Mouse (Mus musculus): ENCODE results near the gene Hoxb3. TPM values are rescaled to one million over a fixed set of nuclear protein-coding genes. Genes with fewer than 3 reads are reported as not detected.

Hoxb3 gene
- polyA plus RNA-seq, 1 experiment from 2014 or later, result 4.2 TPM

- Histone ChIP-seq H3K4me2 (ENCODE audit: low read length) (peak overlapping the region; percentile 96), H3K4me1 (replicated peaks; ENCODE audit: insufficient read depth, low read length) (peaks cover 29% of the 10 kb centered on the region), H3K27ac (peak overlapping the region; percentile 92), H3K9ac (ENCODE audit: low read depth, low read length) (peak overlapping the region; percentile 98), H3K36me3 (ENCODE audit: insufficient read depth, low read length) (0 out of 2 replicates have a peak, but pooled peaks cover 5% of the 10 kb centered on the region), H3K4me3 (replicated peaks; ENCODE audit: low read depth, low read length) (peak overlapping the region; percentile 83), H3K27me3 (ENCODE audit: insufficient read depth, low read length) (no peaks in the 10 kb centered on the region), H3K9me3 (replicated peaks; ENCODE audit: low read length) (no peaks in the 10 kb centered on the region)
- no peak for ATAC-seq (replicated peaks; ENCODE audit: low FRiP score, low read depth)
- TF ChIP-seq CTCF (IDR thresholded peaks at IDR 0.05; ENCODE audit: low read depth), result no peak
- DNase-seq (ENCODE audit: low spot score), result no peak
- 9% methylated on average over 15 of the region's 15 CpGs for WGBS
These were observed 21.3 kb upstream of the Hoxb3 start for GRCm38 (mm10) chr11:96301837-96302236.

GRCm38 (mm10) chr11:96302381-96303150 is 20.6 kb upstream of the Hoxb3 start:
- Histone ChIP-seq H3K9ac (ENCODE audit: low read depth, low read length) (peak overlapping the region; percentile 98), H3K9me3 (replicated peaks; ENCODE audit: low read length) (no peaks in the 10 kb centered on the region), H3K27me3 (ENCODE audit: insufficient read depth, low read length) (no peaks in the 10 kb centered on the region), H3K4me3 (replicated peaks; ENCODE audit: low read depth, low read length) (peak overlapping the region; percentile 83), H3K27ac (peak overlapping the region; percentile 92), H3K4me1 (replicated peaks; ENCODE audit: insufficient read depth, low read length) (peaks cover 24% of the 10 kb centered on the region), H3K36me3 (ENCODE audit: insufficient read depth, low read length) (0 out of 2 replicates have a peak, but pooled peaks cover 5% of the 10 kb centered on the region), H3K4me2 (ENCODE audit: low read length) (peak overlapping the region; percentile 96)
- no peak for TF ChIP-seq CTCF (IDR thresholded peaks at IDR 0.05; ENCODE audit: low read depth)
- ATAC-seq (replicated peaks; ENCODE audit: low FRiP score, low read depth) (no peak), DNase-seq (ENCODE audit: low spot score) (no peak)
- WGBS, result 28% methylated on average over 23 of the region's 23 CpGs

- peak within 1 kb of the TSS; percentile 98 for H3K9ac ChIP-seq (ENCODE audit: low read depth, low read length)
- ATAC-seq (replicated peaks; ENCODE audit: low FRiP score, low read depth) (no peak; the same call in 1 of the 2 replicates), DNase-seq (ENCODE audit: low spot score) (peak; percentile 97)
- WGBS, result 2% methylated on average over 69 of the region's 69 CpGs
- H3K9me3 ChIP-seq (replicated peaks; ENCODE audit: low read length), result no peaks in the 10 kb centered on the region
- H3K36me3 ChIP-seq (ENCODE audit: insufficient read depth, low read length), result 0 out of 2 replicates have a peak, but pooled peaks cover 5% of the 10 kb centered on the region
- H3K4me3 ChIP-seq (replicated peaks; ENCODE audit: low read depth, low read length), result peak within 1 kb of the TSS; percentile 83
- peak within 1 kb of the TSS; percentile 96 for H3K4me2 ChIP-seq (ENCODE audit: low read length)
- peaks cover 24% of the 10 kb centered on the region for H3K4me1 ChIP-seq (replicated peaks; ENCODE audit: insufficient read depth, low read length)
- peak; percentile 96 for TF ChIP-seq CTCF (IDR thresholded peaks at IDR 0.05; ENCODE audit: low read depth)
- H3K27ac ChIP-seq, result peak within 1 kb of the TSS; percentile 99
- no peaks in the 10 kb centered on the region for H3K27me3 ChIP-seq (ENCODE audit: insufficient read depth, low read length)
These were observed 19.7 kb upstream of the Hoxb3 start, which contains the start of gene Hoxb5 for GRCm38 (mm10) chr11:96303151-96304099. Hoxb5 (plus strand) TSS chr11:96303336.

GRCm38 (mm10) chr11:96304381-96305195 is 18.5 kb upstream of the Hoxb3 start:
- H3K4me3 ChIP-seq (replicated peaks; ENCODE audit: low read depth, low read length), result peak overlapping the region; percentile 83
- 0 out of 2 replicates have a peak, but pooled peaks cover 5% of the 10 kb centered on the region for H3K36me3 ChIP-seq (ENCODE audit: insufficient read depth, low read length)
- H3K9me3 ChIP-seq (replicated peaks; ENCODE audit: low read length), result no peaks in the 10 kb centered on the region
- ATAC-seq (replicated peaks; ENCODE audit: low FRiP score, low read depth) (no peak), DNase-seq (ENCODE audit: low spot score) (no peak)
- peak overlapping the region; percentile 96 for H3K4me2 ChIP-seq (ENCODE audit: low read length)
- peak overlapping the region; percentile 99 for H3K27ac ChIP-seq
- H3K27me3 ChIP-seq (ENCODE audit: insufficient read depth, low read length), result no peaks in the 10 kb centered on the region
- peak overlapping the region; percentile 98 for H3K9ac ChIP-seq (ENCODE audit: low read depth, low read length)
- H3K4me1 ChIP-seq (replicated peaks; ENCODE audit: insufficient read depth, low read length), result peaks cover 32% of the 10 kb centered on the region
- no peak for TF ChIP-seq CTCF (IDR thresholded peaks at IDR 0.05; ENCODE audit: low read depth)
- 13% methylated on average over 38 of the region's 38 CpGs for WGBS

GRCm38 (mm10) chr11:96305505-96306182 is 17.5 kb upstream of the Hoxb3 start:
- DNase-seq (ENCODE audit: low spot score), result no peak
- peak overlapping the region; percentile 98 for H3K9ac ChIP-seq (ENCODE audit: low read depth, low read length)
- peak overlapping the region; percentile 96 for H3K4me2 ChIP-seq (ENCODE audit: low read length)
- peaks cover 39% of the 10 kb centered on the region for H3K4me1 ChIP-seq (replicated peaks; ENCODE audit: insufficient read depth, low read length)
- H3K36me3 ChIP-seq (ENCODE audit: insufficient read depth, low read length), result 0 out of 2 replicates have a peak, but pooled peaks cover 5% of the 10 kb centered on the region
- peak overlapping the region; percentile 99 for H3K27ac ChIP-seq
- TF ChIP-seq CTCF (IDR thresholded peaks at IDR 0.05; ENCODE audit: low read depth), result no peak
- peak overlapping the region; percentile 83 for H3K4me3 ChIP-seq (replicated peaks; ENCODE audit: low read depth, low read length)
- 35% methylated on average over 6 of the region's 6 CpGs for WGBS
- H3K9me3 ChIP-seq (replicated peaks; ENCODE audit: low read length), result no peaks in the 10 kb centered on the region
- no peak for ATAC-seq (replicated peaks; ENCODE audit: low FRiP score, low read depth)
- no peaks in the 10 kb centered on the region for H3K27me3 ChIP-seq (ENCODE audit: insufficient read depth, low read length)

Measured in kidney, postnatal 0 days (tissue).